Mouse (Mus musculus) heart, embryonic 13.5 days (tissue): ENCODE measurements around the gene Ttc17. TPM values are rescaled to one million over a fixed set of nuclear protein-coding genes. Genes with fewer than 3 reads are reported as not detected.

ENCODE experiments used
- ATAC-seq: fragments of 200-750 bp; cut with Nextera tagmentation; 2 replicates; pipeline ENCODE4 v1.8.0; 2017; ENCODE audit warnings: moderate TSS enrichment; ENCODE audit not compliant: insufficient number of reproducible peaks, low FRiP score, low TSS enrichment; ENCODE audit errors: extremely low read depth
- H3K27ac ChIP-seq: fragments of 300-500 bp; sonication (generic); replicated peaks from 2 replicates; pipeline ENCODE4 v1.5.1; 2015; ENCODE audit warnings: moderate library complexity, mild to moderate bottlenecking, inconsistent platforms
- H3K27me3 ChIP-seq: fragments of 300-500 bp; sonication (generic); replicated peaks from 2 replicates; pipeline ENCODE4 v1.6.1; 2015; ENCODE audit warnings: mild to moderate bottlenecking, inconsistent platforms
- H3K36me3 ChIP-seq: fragments of 300-500 bp; sonication (generic); 2 replicates; pipeline ENCODE4 v1.6.1; 2015; ENCODE audit warnings: mild to moderate bottlenecking, inconsistent platforms
- H3K4me1 ChIP-seq: fragments of 300-500 bp; sonication (generic); 2 replicates; pipeline ENCODE4 v1.6.1; 2015; ENCODE audit warnings: inconsistent platforms
- H3K4me2 ChIP-seq: fragments of 300-500 bp; sonication (generic); 2 replicates; pipeline ENCODE4 v1.6.1; 2015; ENCODE audit warnings: inconsistent platforms, mild to moderate bottlenecking, moderate library complexity
- H3K4me3 ChIP-seq: fragments of 300-500 bp; sonication (generic); 2 replicates; pipeline ENCODE4 v1.5.1; 2015; ENCODE audit warnings: moderate library complexity, mild to moderate bottlenecking, inconsistent platforms
- H3K9ac ChIP-seq: fragments of 300-500 bp; sonication (generic); 2 replicates; pipeline ENCODE4 v1.6.1; 2015; ENCODE audit warnings: inconsistent platforms, mild to moderate bottlenecking, moderate library complexity
- H3K9me3 ChIP-seq: fragments of 300-500 bp; sonication (generic); 2 replicates; pipeline ENCODE4 v1.6.1; 2016; ENCODE audit warnings: inconsistent platforms
- WGBS: fragments of 180-500 bp; shearing (Covaris S2); methylation state at CpG from one replicate; pipeline ENCODE4 v1.1.7; 2015; ENCODE audit warnings: mixed read lengths; 5-methylcytosine and 5-hydroxymethylcytosine counted together
- polyA plus RNA-seq: library from polyadenylated mRNA; unstranded; fragments of >200 nt; fragmentation: Nextera tagmentation; extraction: Ambion mirVana; gene quantifications from 2 replicates; pipeline ENCODE4 v1.2.1, GENCODE M21; 2015

Gene Ttc17
- polyA plus RNA-seq: 13.7 and 14.9 TPM in 2 replicates

GRCm38 (mm10) chr2:94406083-94406957 is at the start of gene Ttc17:
Ttc17 (minus strand) TSS chr2:94406689.
- Histone ChIP-seq H3K36me3 (peaks cover 22% of the 10 kb centered on the region), H3K4me3 (peak within 1 kb of the TSS; percentile 88), H3K27ac (peak within 1 kb of the TSS; percentile 89), H3K4me1 (peaks cover 41% of the 10 kb centered on the region), H3K4me2 (peak within 1 kb of the TSS; percentile 93), H3K27me3 (no peaks in the 10 kb centered on the region), H3K9ac (peak within 1 kb of the TSS; percentile 92), H3K9me3 (no peaks in the 10 kb centered on the region)
- ATAC-seq: peak; percentile 86
- whole genome bisulfite sequencing: 0% methylated on average over 75 of the region's 77 CpGs

- ATAC-seq: no peak
- WGBS: 76% methylated on average over 8 of the region's 8 CpGs
- H3K4me2 ChIP-seq: no peak overlapping the region
- H3K9ac ChIP-seq: no peak overlapping the region
- H3K9me3 ChIP-seq: no peaks in the 10 kb centered on the region
- H3K4me3 ChIP-seq: no peak overlapping the region
- no peaks in the 10 kb centered on the region for H3K27me3 ChIP-seq
- no peaks in the 10 kb centered on the region for H3K4me1 ChIP-seq
- H3K36me3 ChIP-seq: no peaks in the 10 kb centered on the region
- no peak overlapping the region for H3K27ac ChIP-seq
Measured at GRCm38 (mm10) chr2:94449643-94450042, 43.2 kb upstream of the Ttc17 start.

- Histone ChIP-seq H3K4me1 (peaks cover 46% of the 10 kb centered on the region), H3K36me3 (no peaks in the 10 kb centered on the region), H3K9me3 (no peaks in the 10 kb centered on the region), H3K9ac (peak overlapping the region; percentile 99), H3K27me3 (no peaks in the 10 kb centered on the region; the same call in 1 of the 2 replicates), H3K4me2 (peak overlapping the region; percentile 97), H3K4me3 (peak overlapping the region; percentile 99), H3K27ac (peak overlapping the region; percentile 80)
- no peak for ATAC-seq
- 0% methylated on average over 10 of the region's 10 CpGs for WGBS
Measured at GRCm38 (mm10) chr2:94436952-94437351, 30.5 kb upstream of the Ttc17 start.

GRCm38 (mm10) chr2:94435481-94435880 is 29.0 kb upstream of the Ttc17 start:
- Histone ChIP-seq H3K36me3 (0 out of 2 replicates have a peak, but pooled peaks cover 2% of the 10 kb centered on the region), H3K9ac (no peak overlapping the region), H3K27me3 (no peaks in the 10 kb centered on the region), H3K4me1 (peaks cover 60% of the 10 kb centered on the region), H3K4me3 (peak overlapping the region; percentile 99; the same call in 1 of the 2 replicates), H3K4me2 (peak overlapping the region; percentile 97), H3K9me3 (no peaks in the 10 kb centered on the region), H3K27ac (no peak overlapping the region)
- 84% methylated on average over 7 of the region's 7 CpGs for WGBS
- no peak for ATAC-seq

- no peak for ATAC-seq
- Histone ChIP-seq H3K4me1 (peaks cover 62% of the 10 kb centered on the region), H3K4me2 (no peak overlapping the region), H3K36me3 (0 out of 2 replicates have a peak, but pooled peaks cover 2% of the 10 kb centered on the region), H3K9me3 (no peaks in the 10 kb centered on the region), H3K9ac (no peak overlapping the region), H3K27ac (no peak overlapping the region), H3K4me3 (no peak overlapping the region), H3K27me3 (no peaks in the 10 kb centered on the region)
- 49% methylated on average over 1 of the region's 1 CpGs for WGBS
Measured at GRCm38 (mm10) chr2:94434833-94435232, 28.3 kb upstream of the Ttc17 start.

- ATAC-seq: no peak
- Histone ChIP-seq H3K9ac (no peak overlapping the region), H3K27me3 (no peaks in the 10 kb centered on the region), H3K27ac (peak overlapping the region; percentile 24; the same call in 1 of the 2 replicates), H3K4me2 (peak overlapping the region; percentile 5), H3K4me1 (peaks cover 62% of the 10 kb centered on the region), H3K9me3 (no peaks in the 10 kb centered on the region), H3K36me3 (peaks cover 12% of the 10 kb centered on the region), H3K4me3 (no peak overlapping the region)
- WGBS: 17% methylated on average over 2 of the region's 2 CpGs
Measured at GRCm38 (mm10) chr2:94432214-94432613, 25.7 kb upstream of the Ttc17 start.

GRCm38 (mm10) chr2:94428456-94428855 is 22.0 kb upstream of the Ttc17 start:
- H3K9ac ChIP-seq: no peak overlapping the region
- no peak overlapping the region for H3K27ac ChIP-seq
- no peak for ATAC-seq
- no peaks in the 10 kb centered on the region for H3K27me3 ChIP-seq
- H3K36me3 ChIP-seq: peaks cover 49% of the 10 kb centered on the region
- peaks cover 31% of the 10 kb centered on the region for H3K4me1 ChIP-seq
- H3K4me3 ChIP-seq: no peak overlapping the region
- WGBS: 92% methylated on average over 1 of the region's 1 CpGs
- H3K9me3 ChIP-seq: no peaks in the 10 kb centered on the region
- no peak overlapping the region for H3K4me2 ChIP-seq

GRCm38 (mm10) chr2:94407441-94407840 is 952 bp upstream of the Ttc17 start:
- Histone ChIP-seq H3K9ac (peak overlapping the region; percentile 92), H3K27ac (no peak overlapping the region), H3K36me3 (peaks cover 29% of the 10 kb centered on the region), H3K4me2 (peak overlapping the region; percentile 93), H3K9me3 (no peaks in the 10 kb centered on the region), H3K27me3 (no peaks in the 10 kb centered on the region), H3K4me3 (peak overlapping the region; percentile 88), H3K4me1 (peaks cover 38% of the 10 kb centered on the region)
- ATAC-seq: no peak
- WGBS: 27% methylated on average over 3 of the region's 3 CpGs

- H3K27ac ChIP-seq: peak overlapping the region; percentile 89
- peaks cover 28% of the 10 kb centered on the region for H3K36me3 ChIP-seq
- H3K4me2 ChIP-seq: peak overlapping the region; percentile 93
- no peak for ATAC-seq
- H3K27me3 ChIP-seq: no peaks in the 10 kb centered on the region
- WGBS: 2% methylated on average over 13 of the region's 13 CpGs
- peaks cover 38% of the 10 kb centered on the region for H3K4me1 ChIP-seq
- H3K4me3 ChIP-seq: peak overlapping the region; percentile 88
- H3K9ac ChIP-seq: peak overlapping the region; percentile 92
- H3K9me3 ChIP-seq: no peaks in the 10 kb centered on the region
Measured at GRCm38 (mm10) chr2:94407021-94407420, 532 bp upstream of the Ttc17 start.

GRCm38 (mm10) chr2:94405397-94406082 is 949 bp downstream of the Ttc17 start:
- Histone ChIP-seq H3K4me1 (peaks cover 47% of the 10 kb centered on the region), H3K9me3 (no peaks in the 10 kb centered on the region), H3K27me3 (no peaks in the 10 kb centered on the region), H3K4me2 (peak overlapping the region; percentile 93), H3K9ac (peak overlapping the region; percentile 92), H3K4me3 (peak overlapping the region; percentile 88), H3K27ac (peak overlapping the region; percentile 89), H3K36me3 (peaks cover 16% of the 10 kb centered on the region)
- 9% methylated on average over 21 of the region's 21 CpGs for WGBS
- ATAC-seq: 0 out of 2 replicates have a peak, but pooled peaks have one; percentile 5

GRCm38 (mm10) chr2:94404512-94405240 is 1.8 kb downstream of the Ttc17 start:
- WGBS: 59% methylated on average over 10 of the region's 10 CpGs
- H3K4me3 ChIP-seq: peak overlapping the region; percentile 88
- H3K27me3 ChIP-seq: no peaks in the 10 kb centered on the region
- no peak for ATAC-seq
- H3K9me3 ChIP-seq: no peaks in the 10 kb centered on the region
- H3K4me2 ChIP-seq: peak overlapping the region; percentile 93
- peak overlapping the region; percentile 92 for H3K9ac ChIP-seq
- 0 out of 2 replicates have a peak overlapping the region, but pooled peaks have one; percentile 36 for H3K27ac ChIP-seq
- peaks cover 47% of the 10 kb centered on the region for H3K4me1 ChIP-seq
- H3K36me3 ChIP-seq: peaks cover 12% of the 10 kb centered on the region
